Mouse (Mus musculus): Measurements from ENCODE around the gene Smad5.

DNA sequence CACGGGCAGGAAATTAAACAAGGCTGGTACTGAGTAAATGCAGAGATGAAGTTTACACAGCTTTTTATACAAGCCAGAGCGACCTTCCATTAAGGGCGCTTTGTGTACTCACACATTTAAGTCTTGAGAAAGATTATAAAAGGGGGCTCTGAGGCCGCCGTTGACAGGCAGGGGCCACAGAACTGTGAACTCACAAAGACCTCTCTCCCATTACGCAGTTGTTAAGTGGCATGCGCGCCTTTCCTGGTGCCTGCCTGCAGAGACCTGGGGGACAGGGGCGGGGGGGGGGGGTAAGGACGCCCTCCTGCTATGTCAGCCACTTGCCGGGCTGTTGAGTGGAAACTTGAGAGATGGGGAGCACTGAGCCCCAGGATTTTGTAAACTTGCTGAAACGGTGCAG is 54.4 kb downstream of the Smad5 start:
- TF ChIP-seq EP300 (IDR thresholded peaks at IDR 0.05; ENCODE audit: insufficient read depth, low read depth, low read length): no peak
- TF ChIP-seq POLR2A (IDR thresholded peaks at IDR 0.05; ENCODE audit: insufficient read depth, low read depth, low read length): no peak
